Mouse (Mus musculus) CD4-positive naive resting alpha-beta T cell, adult 57 days (primary cell): Measurements from ENCODE around the gene Nme8. TPM values are rescaled to one million over a fixed set of nuclear protein-coding genes. Genes with fewer than 3 reads are reported as not detected.

Experiments used
- total RNA-seq: library from RNA; stranded (reverse); gene quantifications from one replicate; pipeline ENCODE4 v1.2.4, GENCODE M21; 2023

Gene Nme8
- total RNA-seq = not detected

GRCm38 (mm10) chr13:19697790-19698189, at the start of gene Nme8:
Nme8 (minus strand) TSS chr13:19697794.

GRCm38 (mm10) chr13:19622573-19623227, 74.9 kb downstream of the Nme8 start, which contains the start of gene Sfrp4:
Sfrp4 (plus strand) TSS chr13:19623104.

GRCm38 (mm10) chr13:19619216-19619927, 78.2 kb downstream of the Nme8 start, which contains the start of gene Epdr1:
Epdr1 (minus strand) TSS chr13:19619927.

Other genes with a start within 250 kb of the Nme8 start
- gene Epdr1, start 77.9 kb downstream of the Nme8 start, total RNA-seq = not detected
- not detected for gene Sfrp4, start 74.7 kb downstream of the Nme8 start, total RNA-seq
- 0.77 TPM for gene Gpr141, start 126.5 kb upstream of the Nme8 start, total RNA-seq